Mouse (Mus musculus): Measurements from ENCODE around the gene Mamstr.

DNA sequence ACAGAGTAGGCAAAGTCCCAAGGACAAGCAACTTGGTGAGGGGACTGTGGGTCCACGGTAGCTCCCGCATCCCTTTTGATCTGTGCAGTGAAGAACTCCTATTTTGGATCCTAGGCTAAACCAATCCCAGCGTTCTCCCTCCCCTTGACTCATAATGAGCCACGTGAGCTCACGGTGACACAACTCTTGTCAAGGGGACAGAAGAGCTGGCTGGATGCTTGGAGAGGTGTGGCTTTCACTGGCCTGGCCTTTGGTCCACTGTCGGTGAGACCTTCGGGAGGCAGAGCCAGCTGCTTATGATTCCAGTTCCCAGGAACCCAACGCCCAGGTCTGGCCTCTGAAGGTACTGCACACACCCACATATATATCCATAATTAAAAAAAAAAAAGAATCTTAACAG is 9.6 kb downstream of the Mamstr start:
- TF ChIP-seq CTCF (IDR thresholded peaks at IDR 0.05; ENCODE audit: control insufficient read depth, insufficient read depth, insufficient replicate concordance, low read depth, low read length) (no peak), POLR2A (IDR thresholded peaks at IDR 0.05; ENCODE audit: control insufficient read depth, low read depth, low read length) (no peak)

Measured in testis, adult 2 months (tissue).